Mouse (Mus musculus) lung, postnatal 0 days (tissue): ENCODE data around the gene Batf.

Source experiments
- CTCF ChIP-seq: IDR thresholded peaks from 2 replicates; pipeline ENCODE4 v1.5.1; 2016; ENCODE audit warnings: antibody characterized with exemption, mild to moderate bottlenecking
- EP300 ChIP-seq: IDR thresholded peaks from 2 replicates; pipeline ENCODE4 v1.6.1; 2016; ENCODE audit warnings: antibody characterized with exemption, mild to moderate bottlenecking, control low read depth

GRCm38 (mm10) chr12:85749861-85750260 lies 63.4 kb downstream of the Batf start:
- TF ChIP-seq CTCF (no peak), EP300 (no peak)
